Mouse (Mus musculus) small intestine, adult 2 months (tissue): ENCODE measurements around the gene Gmppa.

ENCODE experiments used
- CTCF ChIP-seq: fragments of 200-500 bp; IDR thresholded peaks from 2 replicates; pipeline ENCODE4 v1.5.1; 2012; ENCODE audit warnings: low read depth, mild to moderate bottlenecking, control low read depth, inconsistent platforms, low read length, moderate library complexity, mixed read lengths; ENCODE audit not compliant: insufficient replicate concordance, insufficient read length; ENCODE audit errors: extremely low read depth
- POLR2A ChIP-seq: fragments of 200-500 bp; IDR thresholded peaks from 2 replicates; pipeline ENCODE4 v1.6.1; 2012; ENCODE audit warnings: low read depth, mild to moderate bottlenecking, control low read depth, inconsistent platforms, low read length, moderate library complexity

DNA sequence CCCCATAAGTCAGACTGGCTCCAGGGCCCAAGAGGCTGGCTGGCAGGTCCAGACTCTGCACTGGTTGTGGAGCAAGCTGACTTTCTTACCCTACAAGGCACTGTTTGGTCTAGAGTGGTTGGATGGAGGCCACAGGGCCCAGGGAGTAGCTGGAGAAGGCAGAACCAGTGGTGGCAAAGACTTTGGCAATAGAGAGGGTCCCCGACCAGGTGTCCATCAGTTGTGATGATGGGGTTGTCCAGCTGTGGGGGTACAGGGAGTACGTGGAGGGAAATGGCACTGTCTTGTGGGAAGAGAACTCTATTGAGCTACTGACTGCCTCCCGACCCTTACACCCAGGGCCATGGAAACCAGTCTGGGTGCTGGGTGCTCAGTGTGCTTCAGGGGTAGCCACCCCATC is 41.9 kb upstream of the Gmppa start:
- TF ChIP-seq POLR2A (no peak), CTCF (no peak)
